Mouse (Mus musculus): Measurements from ENCODE around the gene Mdm4. TPM values are rescaled to one million over a fixed set of nuclear protein-coding genes. Genes with fewer than 3 reads are reported as not detected.

Gene Mdm4
- polyA plus RNA-seq, 1 experiment from 2014 or later = 45.4 TPM

- peaks cover 41% of the 10 kb centered on the region for H3K4me1 ChIP-seq
- H3K9ac ChIP-seq = no peak overlapping the region
Observed at GRCm38 (mm10) chr1:132922257-132922656, 108.1 kb downstream of the Mdm4 start.

DNA sequence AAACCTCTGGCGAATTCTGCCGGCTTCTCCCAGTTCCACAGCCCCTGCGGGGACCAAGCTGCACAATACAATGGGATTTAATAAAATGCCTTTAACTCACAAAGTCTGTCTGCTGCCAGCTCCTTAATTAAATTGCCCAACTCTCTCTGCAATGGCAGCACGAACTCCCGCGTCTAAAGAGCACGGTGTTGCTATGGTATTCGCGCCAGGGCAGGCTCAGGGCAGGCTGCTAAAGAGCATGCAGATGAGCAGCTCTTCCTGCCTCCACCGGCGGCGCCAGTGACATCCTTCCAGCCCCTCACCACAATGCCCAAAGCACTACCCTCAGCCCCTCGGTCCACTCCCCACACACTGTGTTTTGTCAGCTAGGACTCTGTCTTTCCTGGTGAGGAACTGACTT, 109.3 kb downstream of the Mdm4 start:
- Histone ChIP-seq H3K27ac (peak overlapping the region; percentile 76), H3K4me1 (peaks cover 51% of the 10 kb centered on the region), H3K4me3 (no peak overlapping the region), H3K9ac (0 out of 2 replicates have a peak overlapping the region, but pooled peaks have one; percentile 1), H3K9me3 (no peaks in the 10 kb centered on the region), H3K27me3 (replicated peaks) (no peaks in the 10 kb centered on the region), H3K4me2 (0 out of 2 replicates have a peak overlapping the region, but pooled peaks have one; percentile 10), H3K36me3 (replicated peaks) (no peaks in the 10 kb centered on the region)
- 1% methylated on average over 13 of the region's 13 CpGs for WGBS
- ATAC-seq (replicated peaks) = peak; percentile 66

More at GRCm38 (mm10) chr1:132922257-132922656, 108.1 kb downstream of the Mdm4 start:
- ATAC-seq (replicated peaks) = 0 out of 2 replicates have a peak, but pooled peaks have one; percentile 24
- H3K4me2 ChIP-seq = no peak overlapping the region
- H3K36me3 ChIP-seq (replicated peaks) = no peaks in the 10 kb centered on the region
- no peaks in the 10 kb centered on the region for H3K27me3 ChIP-seq (replicated peaks)
- WGBS = 62% methylated on average over 9 of the region's 9 CpGs
- H3K9me3 ChIP-seq = no peaks in the 10 kb centered on the region
- H3K27ac ChIP-seq = peak overlapping the region; percentile 76
- H3K4me3 ChIP-seq = no peak overlapping the region

GRCm38 (mm10) chr1:132919258-132919657, 111.1 kb downstream of the Mdm4 start:
- no peak for ATAC-seq (replicated peaks)
- Histone ChIP-seq H3K4me1 (peaks cover 56% of the 10 kb centered on the region), H3K4me2 (no peak overlapping the region), H3K9ac (no peak overlapping the region), H3K27me3 (replicated peaks) (no peaks in the 10 kb centered on the region), H3K36me3 (replicated peaks) (no peaks in the 10 kb centered on the region), H3K9me3 (no peaks in the 10 kb centered on the region), H3K4me3 (no peak overlapping the region), H3K27ac (no peak overlapping the region)
- WGBS = 85% methylated on average over 8 of the region's 8 CpGs

DNA sequence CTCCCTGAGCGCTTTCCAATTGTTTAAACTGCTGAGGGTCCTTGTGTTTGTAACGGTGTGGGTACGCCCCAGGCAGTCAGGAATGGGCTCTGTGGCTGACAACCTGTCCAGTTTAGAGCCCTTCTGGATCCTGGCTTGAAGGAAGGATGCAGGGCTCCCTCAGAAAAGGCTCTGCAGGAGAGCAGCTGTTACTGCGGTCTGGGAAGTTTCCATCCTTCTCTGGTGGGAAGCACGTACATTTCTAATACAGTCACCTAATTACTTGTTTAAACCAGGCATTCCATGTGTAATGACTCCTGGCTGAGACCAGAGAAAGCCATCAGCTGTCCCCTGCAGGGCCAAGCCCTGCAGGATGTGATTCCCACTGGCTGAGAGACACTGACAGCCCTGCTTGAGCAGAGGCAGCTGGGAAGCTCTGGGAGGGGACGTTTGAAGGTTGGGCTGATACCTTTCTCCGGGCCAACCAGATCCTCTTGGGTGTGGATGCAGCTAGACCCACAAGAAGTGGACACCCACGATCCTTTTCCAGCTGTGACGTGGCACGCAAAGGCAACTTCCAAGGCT, 112.2 kb downstream of the Mdm4 start:
- ATAC-seq (replicated peaks) = no peak
- Histone ChIP-seq H3K36me3 (replicated peaks) (no peaks in the 10 kb centered on the region), H3K9me3 (no peaks in the 10 kb centered on the region), H3K27ac (peak overlapping the region; percentile 58), H3K4me2 (no peak overlapping the region), H3K27me3 (replicated peaks) (no peaks in the 10 kb centered on the region), H3K4me1 (peaks cover 56% of the 10 kb centered on the region), H3K9ac (no peak overlapping the region), H3K4me3 (no peak overlapping the region)
- 22% methylated on average over 10 of the region's 10 CpGs for WGBS

DNA sequence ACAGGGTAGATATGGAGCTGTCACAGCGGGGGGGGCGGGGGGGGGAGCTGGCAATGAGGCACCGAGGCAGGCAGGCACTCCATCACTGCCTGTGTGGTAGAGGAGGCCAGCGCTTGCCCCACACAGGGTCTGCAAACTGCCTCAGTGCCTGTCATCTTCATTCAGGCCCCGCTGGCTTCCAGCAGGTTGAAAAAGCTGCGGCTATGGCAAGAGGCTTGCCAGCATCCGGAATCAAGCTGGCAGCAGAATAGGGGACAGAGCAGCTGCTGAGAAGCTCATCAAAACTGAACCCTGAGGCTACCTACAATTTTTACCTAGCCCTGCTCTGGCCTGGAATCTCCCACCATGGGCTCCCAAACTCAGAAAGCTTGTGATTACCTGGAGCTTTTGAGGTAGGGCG, 112.8 kb downstream of the Mdm4 start:
- Histone ChIP-seq H3K27ac (peak overlapping the region; percentile 58), H3K4me3 (no peak overlapping the region), H3K9ac (no peak overlapping the region), H3K9me3 (no peaks in the 10 kb centered on the region), H3K4me1 (peaks cover 55% of the 10 kb centered on the region), H3K4me2 (no peak overlapping the region), H3K36me3 (replicated peaks) (no peaks in the 10 kb centered on the region), H3K27me3 (replicated peaks) (no peaks in the 10 kb centered on the region)
- 0 out of 2 replicates have a peak, but pooled peaks have one; percentile 13 for ATAC-seq (replicated peaks)
- WGBS = 11% methylated on average over 8 of the region's 8 CpGs

- no peak for ATAC-seq (replicated peaks)
- peaks cover 47% of the 10 kb centered on the region for H3K4me1 ChIP-seq
- H3K9ac ChIP-seq = no peak overlapping the region
- WGBS = 37% methylated on average over 6 of the region's 6 CpGs
- H3K27ac ChIP-seq = 0 out of 2 replicates have a peak overlapping the region, but pooled peaks have one; percentile 5
- no peaks in the 10 kb centered on the region for H3K9me3 ChIP-seq
- H3K36me3 ChIP-seq (replicated peaks) = no peaks in the 10 kb centered on the region
- H3K4me2 ChIP-seq = no peak overlapping the region
- H3K4me3 ChIP-seq = no peak overlapping the region
- H3K27me3 ChIP-seq (replicated peaks) = no peaks in the 10 kb centered on the region
Observed at GRCm38 (mm10) chr1:132915849-132916493, 114.4 kb downstream of the Mdm4 start.

DNA sequence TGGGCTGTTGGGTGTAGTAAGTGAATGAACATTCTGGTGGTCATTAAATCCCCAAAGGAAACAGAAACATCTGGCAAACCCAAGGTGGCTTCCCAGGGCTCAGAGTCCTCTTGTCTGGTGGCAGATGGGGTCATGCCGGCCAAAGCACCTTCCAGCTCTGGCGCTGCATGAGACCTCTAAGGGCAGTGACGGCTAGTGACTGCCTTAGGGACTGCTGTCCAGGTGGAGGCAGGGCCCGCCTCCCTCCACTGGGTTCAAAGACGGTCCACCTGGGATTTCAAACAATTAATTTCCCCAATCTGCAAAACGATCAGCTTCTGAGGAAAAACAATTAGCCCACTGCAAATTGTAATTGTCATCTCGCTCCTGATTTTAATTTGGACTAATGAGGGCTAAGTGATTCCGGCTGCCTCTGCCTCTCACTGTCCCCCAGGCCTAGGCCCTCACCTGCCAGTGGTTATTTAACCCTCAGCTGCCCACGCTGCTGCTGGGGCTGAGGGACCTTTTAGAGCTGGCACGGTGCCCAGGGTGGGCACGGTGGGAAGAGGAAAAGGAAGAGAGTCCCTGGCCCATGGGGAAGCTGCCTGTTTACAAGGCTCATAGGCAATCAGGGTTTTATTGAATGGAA, 119.8 kb downstream of the Mdm4 start:
- Histone ChIP-seq H3K36me3 (replicated peaks) (no peaks in the 10 kb centered on the region), H3K27ac (0 out of 2 replicates have a peak overlapping the region, but pooled peaks have one; percentile 31), H3K4me1 (peaks cover 23% of the 10 kb centered on the region), H3K9ac (no peak overlapping the region), H3K4me2 (no peak overlapping the region), H3K27me3 (replicated peaks) (no peaks in the 10 kb centered on the region), H3K4me3 (no peak overlapping the region), H3K9me3 (no peaks in the 10 kb centered on the region)
- peak; percentile 34; the same call in 1 of the 2 replicates for ATAC-seq (replicated peaks)
- 51% methylated on average over 11 of the region's 11 CpGs for WGBS

- ATAC-seq (replicated peaks) = peak; percentile 21; the same call in 1 of the 2 replicates
- H3K27ac ChIP-seq = no peak overlapping the region
- H3K4me2 ChIP-seq = no peak overlapping the region
- peaks cover 23% of the 10 kb centered on the region for H3K4me1 ChIP-seq
- H3K9me3 ChIP-seq = no peaks in the 10 kb centered on the region
- no peak overlapping the region for H3K9ac ChIP-seq
- no peaks in the 10 kb centered on the region for H3K36me3 ChIP-seq (replicated peaks)
- WGBS = 81% methylated on average over 1 of the region's 1 CpGs
- no peaks in the 10 kb centered on the region for H3K27me3 ChIP-seq (replicated peaks)
- H3K4me3 ChIP-seq = no peak overlapping the region
Observed at GRCm38 (mm10) chr1:132909951-132910350, 120.4 kb downstream of the Mdm4 start.

Small RNA genes within 50 kb of the gene (microRNA-seq; reads per million reads assigned to microRNA genes)
- gene Gm44300 = not detected

Other genes with a start within 250 kb of the Mdm4 start
- 56.8 and 60.2 TPM in 2 replicates for gene Lrrn2, start 150.3 kb downstream of the Mdm4 start, polyA plus RNA-seq (2015; fragmentation: Nextera tagmentation; extraction: Ambion mirVana)
- 16.2 and 17.1 TPM in 2 replicates for gene Pik3c2b, start 15.1 kb upstream of the Mdm4 start, polyA plus RNA-seq (2015; fragmentation: Nextera tagmentation; extraction: Ambion mirVana)
- gene Ppp1r15b, start 100.6 kb upstream of the Mdm4 start, polyA plus RNA-seq (2015; fragmentation: Nextera tagmentation; extraction: Ambion mirVana) = 29.2 and 30.1 TPM in 2 replicates
- 21.4 and 23.4 TPM in 2 replicates for gene Plekha6, start 133.6 kb upstream of the Mdm4 start, polyA plus RNA-seq (2015; fragmentation: Nextera tagmentation; extraction: Ambion mirVana)